Mouse (Mus musculus) lung, adult 10 weeks (tissue): Measurements from ENCODE around the gene 1700014D04Rik. TPM values are rescaled to one million over a fixed set of nuclear protein-coding genes. Genes with fewer than 3 reads are reported as not detected.

Source experiments
- polyA plus RNA-seq: library from polyadenylated mRNA; stranded (reverse); fragments of 350-450 nt; fragmentation: Illumina TruSeq; extraction: RNeasy Lipid Tissue Mini Kit (QIAGEN cat#74804); gene quantifications from one replicate; pipeline ENCODE4 v1.2.3, GENCODE M21; 2014; ENCODE audit warnings: low read depth, low replicate concordance; ENCODE audit not compliant: insufficient read depth

Gene 1700014D04Rik
- not detected for polyA plus RNA-seq

GRCm38 (mm10) chr13:59746711-59747110 is at the start of gene 1700014D04Rik:
Gene 1700014D04Rik, minus strand, starts transcription at chr13:59746752.

DNA sequence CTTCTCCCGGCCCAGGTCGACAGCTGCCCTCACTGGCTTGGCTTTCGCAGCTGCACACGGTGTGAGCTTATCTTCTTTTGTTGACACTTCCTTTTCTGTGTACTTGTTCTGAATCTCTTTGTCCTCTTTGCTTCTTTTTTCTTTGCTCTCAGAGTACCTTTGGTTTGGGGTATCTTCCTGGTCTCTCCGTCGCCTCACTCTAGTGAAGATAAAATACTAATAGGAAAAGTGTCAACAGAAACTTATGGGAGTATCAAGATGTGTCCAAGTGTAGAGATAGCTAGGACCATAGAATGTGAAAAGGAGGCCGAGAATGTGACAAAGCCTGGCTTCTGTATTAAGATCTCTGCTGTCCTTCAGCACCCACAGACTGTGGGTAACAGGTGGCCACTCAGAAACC is 35.6 kb upstream of the 1700014D04Rik start, which contains the start of gene Gm49354:
Gene Gm49354 (minus strand): TSS at position 101 of the 400 bp plus-strand sequence.

DNA sequence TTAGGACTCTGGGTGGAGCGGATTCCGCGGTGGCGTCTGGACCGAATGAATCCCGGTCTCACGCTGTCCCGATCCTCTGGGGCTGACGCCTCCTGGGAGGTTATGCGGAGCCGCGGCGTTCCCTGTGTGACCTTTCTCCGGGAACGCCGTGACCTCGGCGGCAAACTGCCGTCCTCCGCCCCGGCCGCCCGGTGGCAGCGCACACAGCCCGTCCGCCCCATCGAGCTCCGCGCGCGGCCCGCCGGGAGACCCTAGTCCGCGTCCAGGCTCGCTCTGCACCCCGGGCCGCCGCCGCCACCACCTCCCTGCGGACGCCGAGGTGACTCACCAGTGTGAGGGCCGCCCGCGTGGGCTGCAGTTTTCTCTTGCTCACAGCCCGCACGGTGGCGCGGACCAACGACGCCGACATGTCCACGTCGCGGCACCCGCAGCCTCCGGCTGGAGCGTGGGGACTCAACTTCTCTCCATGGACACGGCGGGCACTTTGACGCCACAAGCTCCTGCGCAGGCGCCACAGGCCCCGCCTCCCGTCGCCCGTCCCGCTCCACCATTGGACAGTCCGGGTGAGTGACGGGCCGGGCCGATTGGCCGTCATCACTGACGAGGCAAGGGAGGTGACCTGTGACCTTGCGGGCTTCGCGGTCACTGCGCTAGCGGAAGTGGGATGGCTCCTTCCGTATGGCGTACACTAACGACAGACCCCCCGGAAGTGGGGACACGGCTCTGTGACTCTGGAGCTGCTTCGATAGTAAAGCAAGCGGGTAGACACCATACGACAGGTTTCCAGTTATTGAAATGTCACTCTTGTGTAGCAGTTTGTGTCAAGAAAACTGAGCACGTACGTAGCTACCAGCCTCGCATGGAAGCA is 23.0 kb upstream of the 1700014D04Rik start, which contains the start of gene Isca1:
Gene Isca1 (minus strand): TSS at position 515 of the 868 bp plus-strand sequence.

GRCm38 (mm10) chr13:59731652-59732051 is 14.9 kb downstream of the 1700014D04Rik start, which contains the start of gene Spata31d1d:
Gene Spata31d1d, minus strand, starts transcription at chr13:59731752.

DNA sequence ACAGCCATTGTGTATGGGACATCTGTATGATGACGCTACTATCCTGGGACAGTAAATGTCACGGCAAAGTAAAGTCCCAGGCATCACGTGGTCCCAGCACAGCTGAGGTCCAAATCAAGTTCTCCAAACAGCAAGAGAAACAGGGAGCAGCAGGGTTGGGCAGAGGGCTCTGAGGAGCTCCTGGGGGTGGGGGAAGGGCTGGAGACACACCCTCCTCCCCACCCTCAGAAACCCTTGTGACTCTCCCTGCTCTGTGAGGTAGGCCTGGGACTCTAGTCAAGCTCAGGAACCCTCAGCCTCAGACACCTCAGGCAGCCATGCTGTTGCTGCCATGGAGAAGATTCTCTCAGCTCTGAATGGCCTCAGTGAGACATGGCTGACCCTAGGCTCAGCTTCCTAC is 34.6 kb downstream of the 1700014D04Rik start, which contains the start of gene Spata31d1b:
Gene Spata31d1b (plus strand): TSS at position 301 of the 400 bp plus-strand sequence.

GRCm38 (mm10) chr13:59710230-59710629 is 36.3 kb downstream of the 1700014D04Rik start, which contains the start of gene Spata31d1a:
Gene Spata31d1a, minus strand, starts transcription at chr13:59710330.

DNA sequence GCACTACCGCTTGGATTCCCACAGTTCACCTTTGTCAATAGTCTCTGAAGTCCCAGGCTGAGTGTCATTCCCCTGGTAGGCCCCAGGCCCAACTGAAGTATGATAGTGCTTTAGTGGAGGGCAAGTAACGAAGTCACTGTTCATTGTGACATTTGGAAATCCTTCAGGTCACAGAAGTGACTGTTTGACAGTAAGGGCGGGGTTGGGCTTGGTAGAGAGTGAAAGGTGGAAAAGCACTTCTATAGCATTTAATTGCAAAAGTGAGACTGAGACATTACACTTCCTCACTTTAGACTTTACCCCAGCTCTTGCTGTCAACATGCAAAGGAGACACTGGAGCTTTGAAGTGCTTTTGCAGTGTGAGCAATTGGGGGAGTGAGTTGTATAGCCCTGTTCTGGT is 52.5 kb downstream of the 1700014D04Rik start, which contains the start of gene 4921517D22Rik:
Gene 4921517D22Rik (minus strand): TSS at position 101 of the 400 bp plus-strand sequence.

Other genes with a start within 250 kb of the 1700014D04Rik start
- gene Agtpbp1, start 161.5 kb downstream of the 1700014D04Rik start, polyA plus RNA-seq, result 19.3 TPM
- gene Naa35, start 161.5 kb downstream of the 1700014D04Rik start, polyA plus RNA-seq, result 38.0 TPM
- gene Golm1, start 70.9 kb downstream of the 1700014D04Rik start, polyA plus RNA-seq, result 14.4 TPM
- not detected for gene 4921517D22Rik, start 52.6 kb downstream of the 1700014D04Rik start, polyA plus RNA-seq
- gene Spata31d1a, start 36.4 kb downstream of the 1700014D04Rik start, polyA plus RNA-seq, result not detected
- not detected for gene Spata31d1b, start 34.5 kb downstream of the 1700014D04Rik start, polyA plus RNA-seq
- not detected for gene Spata31d1d, start 15.0 kb downstream of the 1700014D04Rik start, polyA plus RNA-seq
- gene Isca1, start 23.1 kb upstream of the 1700014D04Rik start, polyA plus RNA-seq, result 66.0 TPM
- not detected for gene Gm49354, start 35.5 kb upstream of the 1700014D04Rik start, polyA plus RNA-seq
- gene Tut7, start 76.4 kb upstream of the 1700014D04Rik start, polyA plus RNA-seq, result 32.6 TPM